Mouse (Mus musculus): Measurements from ENCODE around the gene Rdh16f2. TPM values are rescaled to one million over a fixed set of nuclear protein-coding genes. Genes with fewer than 3 reads are reported as not detected.
"Not testable (repeated sequence)": the region's sequence is repeated elsewhere in the genome, so short reads cannot be mapped to it uniquely, and the experiment has no call there.

Gene Rdh16f2
- not detected in 2 replicates for polyA plus RNA-seq (2015; fragmentation: Nextera tagmentation; extraction: Ambion mirVana)

DNA sequence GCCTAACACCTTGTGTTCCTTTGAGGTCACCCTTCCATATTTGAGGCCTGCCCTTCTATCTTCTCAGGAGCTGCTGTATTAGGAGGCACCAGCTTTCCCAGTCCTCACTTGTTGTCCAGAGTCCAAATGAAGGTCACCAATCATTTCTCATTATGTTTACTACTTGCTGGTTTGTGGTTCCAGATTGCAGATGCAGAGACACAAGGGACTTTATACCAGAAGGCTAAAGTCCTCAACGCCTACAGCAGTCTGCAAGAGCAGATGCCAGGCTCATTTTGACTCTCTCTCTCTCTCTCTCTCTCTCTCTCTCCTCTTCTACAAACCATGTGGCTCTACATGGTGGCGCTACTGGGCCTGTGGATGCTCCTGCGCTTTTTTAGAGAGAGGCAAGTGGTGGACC lies at the start of gene Rdh16f2:
Gene Rdh16f2 (plus strand): TSS at position 243 of the 400 bp plus-strand sequence.
- WGBS: 78% methylated on average over 3 of the region's 3 CpGs
- Histone ChIP-seq H3K9me3 (no peaks in the 10 kb centered on the region), H3K4me3 (no peak within 1 kb of the TSS), H3K27me3 (no peaks in the 10 kb centered on the region), H3K27ac (replicated peaks) (no peak within 1 kb of the TSS), H3K36me3 (no peaks in the 10 kb centered on the region), H3K9ac (replicated peaks) (no peak within 1 kb of the TSS), H3K4me1 (no peaks in the 10 kb centered on the region), H3K4me2 (replicated peaks) (no peak within 1 kb of the TSS)
- ATAC-seq (replicated peaks): no peak

DNA sequence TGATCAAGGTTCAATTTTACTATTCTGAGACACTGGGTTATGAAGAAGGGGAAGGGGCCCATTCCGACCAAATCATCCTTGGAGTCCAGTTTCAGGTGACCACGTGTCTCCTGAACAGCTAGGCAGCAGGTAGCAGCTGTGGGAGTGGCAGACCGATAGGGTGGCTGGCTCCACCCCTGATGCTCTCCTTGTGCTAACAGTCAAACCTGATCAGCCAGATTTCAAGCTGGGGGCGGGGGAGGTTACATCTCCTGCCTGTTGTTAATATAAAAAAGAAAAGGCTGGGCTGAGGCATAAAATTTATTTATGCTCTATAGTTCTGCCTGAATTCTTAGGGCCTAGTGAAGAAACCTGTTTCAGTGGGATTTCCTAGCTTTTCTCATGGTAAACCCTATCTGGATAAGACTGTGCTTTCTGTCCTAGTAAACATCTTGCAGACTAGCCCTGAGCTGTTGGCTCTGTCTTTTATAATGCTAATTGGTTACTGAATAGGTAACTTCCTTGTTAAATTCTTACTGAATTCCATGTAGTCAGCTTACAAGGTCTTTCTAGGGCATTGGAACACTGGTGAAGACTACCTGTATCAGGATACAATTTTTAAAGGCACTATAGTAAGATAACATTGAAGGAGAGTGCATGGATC lies 48.9 kb upstream of the Rdh16f2 start:
- ATAC-seq (replicated peaks); H3K27ac ChIP-seq (replicated peaks); H3K9me3 ChIP-seq; H3K4me3 ChIP-seq; H3K9ac ChIP-seq (replicated peaks); H3K4me2 ChIP-seq (replicated peaks); H3K36me3 ChIP-seq; H3K4me1 ChIP-seq; H3K27me3 ChIP-seq: not testable (repeated sequence)
- WGBS: 83% methylated on average over 4 of the region's 4 CpGs

DNA sequence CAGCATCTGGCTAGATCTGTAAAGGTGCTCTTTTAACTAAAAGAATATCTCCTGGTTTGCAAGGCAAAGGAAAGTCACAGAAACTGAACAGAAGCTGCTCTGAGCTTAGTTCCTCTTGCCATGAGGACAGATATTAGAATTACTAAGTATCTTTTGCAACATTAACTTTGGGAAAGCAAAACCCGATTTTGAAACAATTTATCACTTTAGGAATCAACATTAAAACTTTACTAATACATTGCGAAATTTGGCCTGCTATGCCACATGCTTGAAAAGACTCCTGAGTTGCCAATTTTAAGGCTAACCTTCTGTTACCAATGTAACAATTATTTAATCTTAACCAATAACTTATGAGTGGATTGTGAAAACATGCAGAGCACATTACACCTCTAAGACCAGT lies 44.5 kb upstream of the Rdh16f2 start:
- H3K27me3 ChIP-seq; H3K4me2 ChIP-seq (replicated peaks); H3K9me3 ChIP-seq; H3K4me3 ChIP-seq; ATAC-seq (replicated peaks); H3K27ac ChIP-seq (replicated peaks); H3K9ac ChIP-seq (replicated peaks); H3K36me3 ChIP-seq; H3K4me1 ChIP-seq: not testable (repeated sequence)
- WGBS: 93% methylated on average over 2 of the region's 2 CpGs

DNA sequence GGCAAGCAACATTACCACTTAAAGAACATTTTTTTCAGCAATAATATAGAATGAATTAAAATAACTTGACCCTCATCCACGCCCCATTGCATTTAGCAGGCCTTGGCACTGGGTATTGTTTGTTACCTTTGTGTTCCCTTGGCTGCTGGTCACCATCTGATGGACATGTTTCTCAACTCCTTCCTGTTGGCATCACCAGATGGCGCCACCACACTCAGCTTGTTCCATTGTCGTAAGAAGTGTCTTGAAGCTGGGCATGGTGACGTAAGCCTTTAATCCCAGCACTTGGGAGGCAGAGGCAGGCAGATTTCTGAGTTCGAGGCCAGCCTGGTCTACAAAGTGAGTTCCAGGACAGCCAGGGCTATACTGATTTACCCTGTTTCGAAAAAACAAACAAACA lies 40.9 kb upstream of the Rdh16f2 start:
- Histone ChIP-seq H3K27me3 (no peaks in the 10 kb centered on the region), H3K4me1 (no peaks in the 10 kb centered on the region), H3K9me3 (peaks cover 4% of the 10 kb centered on the region; the same call in 1 of the 2 replicates), H3K27ac (replicated peaks) (no peak overlapping the region), H3K4me2 (replicated peaks) (no peak overlapping the region), H3K9ac (replicated peaks) (no peak overlapping the region), H3K36me3 (no peaks in the 10 kb centered on the region), H3K4me3 (no peak overlapping the region)
- no peak for ATAC-seq (replicated peaks)
- 76% methylated on average over 6 of the region's 6 CpGs for WGBS

DNA sequence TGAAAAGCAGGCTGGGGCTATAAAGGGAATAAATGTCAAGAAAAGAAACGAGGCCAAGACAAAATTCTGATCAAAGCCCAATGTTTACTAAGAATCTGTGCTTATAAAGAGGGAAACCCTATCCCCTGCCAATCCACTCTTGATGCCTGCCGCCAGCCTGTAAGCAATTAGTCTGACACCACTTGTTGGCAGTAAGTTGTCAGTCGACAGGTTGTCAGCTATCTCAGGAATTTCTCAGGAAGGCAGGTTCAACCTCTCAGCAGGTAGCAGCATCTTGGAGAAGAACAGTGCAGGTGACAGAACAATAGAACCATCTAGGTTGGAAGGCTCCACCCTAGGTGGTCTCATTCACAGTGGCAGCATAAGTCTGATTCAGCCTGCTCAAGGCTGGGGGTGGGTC lies 37.2 kb upstream of the Rdh16f2 start:
- 48% methylated on average over 3 of the region's 3 CpGs for WGBS
- Histone ChIP-seq H3K4me3 (no peak overlapping the region), H3K9me3 (no peaks in the 10 kb centered on the region), H3K36me3 (no peaks in the 10 kb centered on the region), H3K27me3 (no peaks in the 10 kb centered on the region), H3K9ac (replicated peaks) (no peak overlapping the region), H3K27ac (replicated peaks) (no peak overlapping the region), H3K4me2 (replicated peaks) (no peak overlapping the region), H3K4me1 (no peaks in the 10 kb centered on the region)
- ATAC-seq (replicated peaks): no peak

DNA sequence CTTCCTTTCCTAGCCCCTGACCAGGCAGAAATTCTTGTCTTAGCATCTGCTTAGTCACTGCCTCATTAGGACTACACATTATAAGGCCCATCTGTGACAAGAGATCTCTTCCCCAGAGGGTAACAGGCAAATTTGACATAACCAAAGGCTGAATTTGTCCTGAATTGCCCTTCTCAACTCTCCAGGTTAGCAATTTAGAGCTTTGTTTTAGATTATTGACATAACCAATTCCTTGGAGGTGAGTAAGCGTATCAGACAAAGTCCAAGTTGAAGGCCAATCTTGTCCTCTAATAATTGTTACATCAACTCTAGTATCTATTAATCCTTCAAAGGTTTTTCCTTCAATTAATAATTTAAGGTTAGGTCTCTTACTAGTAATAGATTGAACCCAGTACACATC lies 32.1 kb upstream of the Rdh16f2 start:
- not testable (repeated sequence) for H3K27me3 ChIP-seq; H3K36me3 ChIP-seq; H3K4me1 ChIP-seq; H3K9me3 ChIP-seq; H3K9ac ChIP-seq (replicated peaks); H3K27ac ChIP-seq (replicated peaks); H3K4me3 ChIP-seq; ATAC-seq (replicated peaks); H3K4me2 ChIP-seq (replicated peaks)
- 94% methylated on average over 1 of the region's 1 CpGs for WGBS

DNA sequence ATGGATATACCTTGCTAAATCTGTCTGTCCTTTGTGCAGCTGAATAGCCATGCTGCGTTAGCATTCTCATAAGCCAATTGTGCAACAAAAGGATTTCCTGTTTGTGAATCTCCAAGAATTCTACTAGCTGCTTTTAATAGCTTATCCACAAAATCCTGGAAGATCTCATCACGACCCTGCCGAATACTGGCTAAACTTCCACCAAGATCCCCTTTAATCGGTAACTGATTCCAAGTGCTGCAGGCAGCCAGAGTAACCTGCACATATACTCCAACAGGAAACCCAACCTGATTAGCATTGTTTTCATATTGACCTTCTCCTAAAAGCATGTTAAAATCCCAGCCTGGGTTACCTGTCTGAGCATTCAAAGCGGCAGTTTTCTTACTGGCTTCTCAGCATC lies 31.0 kb upstream of the Rdh16f2 start:
- Histone ChIP-seq H3K4me3 (no peak overlapping the region), H3K9me3 (no peaks in the 10 kb centered on the region), H3K9ac (replicated peaks) (no peak overlapping the region), H3K4me2 (replicated peaks) (no peak overlapping the region), H3K4me1 (no peaks in the 10 kb centered on the region), H3K27ac (replicated peaks) (no peak overlapping the region), H3K27me3 (no peaks in the 10 kb centered on the region), H3K36me3 (no peaks in the 10 kb centered on the region)
- ATAC-seq (replicated peaks): no peak
- WGBS: 83% methylated on average over 5 of the region's 5 CpGs

DNA sequence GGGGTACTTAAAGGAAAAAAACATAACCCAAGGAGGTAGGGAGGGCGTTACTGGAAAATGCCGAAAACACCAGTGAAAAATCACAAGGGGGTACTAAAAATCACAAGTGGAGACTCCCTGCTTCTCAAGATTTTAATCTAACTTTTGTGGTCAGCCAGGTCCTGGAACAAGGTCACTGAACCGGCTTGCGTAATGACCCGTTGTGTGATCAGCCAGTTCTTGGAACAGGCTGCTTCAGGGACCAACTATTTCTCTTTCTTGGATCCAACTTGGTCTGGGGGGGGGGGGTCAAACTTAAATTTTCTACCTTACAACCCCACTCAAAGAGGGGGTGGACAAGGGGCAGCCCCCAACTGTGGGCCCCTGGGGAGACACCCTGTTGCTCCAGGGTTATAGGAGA lies 28.5 kb upstream of the Rdh16f2 start:
- not testable (repeated sequence) for H3K9me3 ChIP-seq; H3K36me3 ChIP-seq; H3K27me3 ChIP-seq; H3K4me2 ChIP-seq (replicated peaks); ATAC-seq (replicated peaks); H3K9ac ChIP-seq (replicated peaks); H3K4me3 ChIP-seq; H3K4me1 ChIP-seq; H3K27ac ChIP-seq (replicated peaks)
- WGBS: 91% methylated on average over 5 of the region's 5 CpGs

DNA sequence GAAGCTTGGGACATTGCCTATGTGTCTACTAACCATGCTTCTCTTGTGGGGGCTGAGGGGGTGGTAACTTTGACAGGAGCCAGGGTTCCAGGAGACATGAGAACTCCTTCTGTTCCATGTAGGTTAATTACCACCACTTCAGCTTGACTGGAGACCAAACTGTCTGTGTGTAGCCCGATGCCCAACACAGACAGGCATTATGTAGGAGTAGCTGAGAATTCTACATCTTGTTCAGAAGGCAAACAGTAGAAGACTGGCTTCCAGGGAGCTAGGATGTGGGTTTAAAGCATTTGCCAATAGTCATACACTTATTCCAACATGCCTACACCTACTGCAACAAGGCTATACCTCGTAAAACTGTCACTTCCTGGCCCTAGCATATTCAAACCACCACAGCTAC lies 27.7 kb upstream of the Rdh16f2 start:
- no peaks in the 10 kb centered on the region for H3K27me3 ChIP-seq
- H3K9me3 ChIP-seq: no peaks in the 10 kb centered on the region
- no peak overlapping the region for H3K4me3 ChIP-seq
- no peak overlapping the region for H3K9ac ChIP-seq (replicated peaks)
- no peaks in the 10 kb centered on the region for H3K4me1 ChIP-seq
- WGBS: 89% methylated on average over 2 of the region's 2 CpGs
- no peak overlapping the region for H3K4me2 ChIP-seq (replicated peaks)
- no peak overlapping the region for H3K27ac ChIP-seq (replicated peaks)
- no peaks in the 10 kb centered on the region for H3K36me3 ChIP-seq
- ATAC-seq (replicated peaks): no peak

DNA sequence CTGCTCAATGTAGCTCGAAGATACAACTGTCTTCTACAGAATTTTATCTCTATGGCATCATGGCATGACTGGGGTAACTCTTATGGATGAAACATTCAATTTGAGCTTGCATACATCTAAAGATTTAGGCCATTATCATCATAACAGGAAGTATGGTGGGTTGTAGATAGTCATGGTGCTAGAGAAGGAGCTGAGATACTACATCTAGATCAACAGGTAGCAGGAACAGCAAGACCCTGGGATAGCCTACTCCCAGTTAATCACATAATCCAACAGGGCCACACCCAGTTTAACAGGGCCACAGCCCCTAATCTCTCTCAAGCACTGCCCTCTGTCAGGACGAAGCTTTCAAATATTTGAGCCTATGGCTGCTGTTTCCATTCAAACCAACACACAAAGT lies 25.5 kb upstream of the Rdh16f2 start:
- Histone ChIP-seq H3K9ac (replicated peaks) (no peak overlapping the region), H3K27ac (replicated peaks) (no peak overlapping the region), H3K4me2 (replicated peaks) (no peak overlapping the region), H3K9me3 (no peaks in the 10 kb centered on the region), H3K4me1 (no peaks in the 10 kb centered on the region), H3K27me3 (no peaks in the 10 kb centered on the region), H3K36me3 (no peaks in the 10 kb centered on the region), H3K4me3 (no peak overlapping the region)
- no peak for ATAC-seq (replicated peaks)
- WGBS: 68% methylated on average over 2 of the region's 2 CpGs

DNA sequence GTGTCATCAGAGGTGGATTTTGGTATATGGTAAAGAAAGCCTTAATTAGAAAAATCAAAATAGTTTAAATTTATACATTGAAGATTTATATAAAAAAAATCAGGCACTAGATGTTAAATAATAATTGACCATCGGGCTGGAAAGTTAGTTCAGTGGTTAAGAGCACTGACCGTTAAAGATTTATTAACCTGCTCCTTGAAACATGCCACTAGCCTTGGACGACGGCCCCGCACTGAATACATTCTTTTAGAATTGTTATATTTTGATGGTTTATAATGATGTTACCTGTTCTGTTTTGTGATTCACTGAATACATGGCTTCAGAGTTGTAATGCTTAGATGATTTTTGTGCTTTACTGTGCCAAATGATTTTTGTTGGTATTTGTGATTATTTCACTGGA lies 20.3 kb upstream of the Rdh16f2 start:
- not testable (repeated sequence) for ATAC-seq (replicated peaks); H3K27ac ChIP-seq (replicated peaks); H3K4me1 ChIP-seq; H3K27me3 ChIP-seq; H3K9me3 ChIP-seq; H3K4me3 ChIP-seq; H3K9ac ChIP-seq (replicated peaks); H3K36me3 ChIP-seq; H3K4me2 ChIP-seq (replicated peaks)
- WGBS: 89% methylated on average over 5 of the region's 5 CpGs

DNA sequence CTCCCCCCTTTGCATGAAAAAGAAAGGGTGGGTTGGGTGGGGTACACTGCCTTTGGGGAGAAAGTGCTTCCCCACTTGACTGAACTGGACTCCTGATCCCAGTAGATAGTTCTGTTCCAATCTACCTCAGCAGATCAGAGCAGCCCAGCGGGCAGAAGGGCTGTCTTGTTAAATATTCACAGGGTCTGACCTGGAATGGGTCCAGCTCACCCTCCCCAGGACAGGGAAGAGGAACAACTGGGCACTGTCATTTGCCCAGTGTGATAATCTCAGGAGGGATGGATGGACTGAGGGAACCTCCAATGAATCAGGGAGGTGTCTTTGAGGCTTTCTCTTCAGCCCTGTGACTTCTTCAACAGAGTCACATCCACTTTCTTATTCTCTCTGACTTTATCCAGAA lies 18.2 kb upstream of the Rdh16f2 start:
- no peaks in the 10 kb centered on the region for H3K4me1 ChIP-seq
- H3K36me3 ChIP-seq: no peaks in the 10 kb centered on the region
- no peak overlapping the region for H3K4me3 ChIP-seq
- H3K9ac ChIP-seq (replicated peaks): no peak overlapping the region
- no peak overlapping the region for H3K27ac ChIP-seq (replicated peaks)
- H3K9me3 ChIP-seq: no peaks in the 10 kb centered on the region
- H3K27me3 ChIP-seq: no peaks in the 10 kb centered on the region
- no peak for ATAC-seq (replicated peaks)
- WGBS: 81% methylated on average over 1 of the region's 1 CpGs
- no peak overlapping the region for H3K4me2 ChIP-seq (replicated peaks)

DNA sequence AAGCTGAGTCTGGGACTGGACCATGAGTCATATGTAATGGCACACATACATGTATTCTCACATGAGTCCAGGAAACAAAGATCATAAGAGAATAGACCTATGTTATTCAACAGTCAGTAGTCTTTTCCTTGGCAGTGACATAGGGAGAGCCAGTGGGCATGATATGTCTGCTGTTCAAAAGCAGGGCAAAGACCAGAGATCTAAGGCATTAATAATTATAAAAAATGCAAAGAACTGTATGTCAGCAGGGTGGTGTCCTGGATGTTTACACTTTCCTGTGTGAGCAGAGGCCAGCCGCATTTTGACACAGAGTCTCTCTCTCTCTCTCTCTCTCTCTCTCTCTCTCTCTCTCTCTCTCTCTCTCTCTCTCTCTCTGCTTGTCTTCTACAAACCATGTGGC lies 16.6 kb upstream of the Rdh16f2 start, which contains the start of gene Rdh19:
Gene Rdh19 (plus strand): TSS at position 301 of the 400 bp plus-strand sequence.
- no peak within 1 kb of the TSS for H3K9ac ChIP-seq (replicated peaks)
- H3K27me3 ChIP-seq: no peaks in the 10 kb centered on the region
- no peak within 1 kb of the TSS for H3K4me2 ChIP-seq (replicated peaks)
- no peak within 1 kb of the TSS for H3K4me3 ChIP-seq
- WGBS: 92% methylated on average over 1 of the region's 1 CpGs
- no peak within 1 kb of the TSS for H3K27ac ChIP-seq (replicated peaks)
- no peaks in the 10 kb centered on the region for H3K36me3 ChIP-seq
- no peaks in the 10 kb centered on the region for H3K9me3 ChIP-seq
- no peaks in the 10 kb centered on the region for H3K4me1 ChIP-seq
- no peak for ATAC-seq (replicated peaks)

Data from forebrain, embryonic 15.5 days (tissue).